15 mouse cellular contexts compared by ENCODE assay signal in genomic region chr4:110155954-110156353, GRCm38 (mm10).
"Had no signal": no experiment of that assay in that cellular context is flagged by ENCODE, and none has a peak within 500 bp of the region (broad histone marks: within the 10 kb centered on the region; RNA-seq: fewer than 3 reads in every experiment).

No protein-coding gene starts in this region.

- H3K9ac ChIP-seq: kidney, embryonic 15.5 days; limb, embryonic 15.5 days; liver, embryonic 12.5 days; lung, embryonic 14.5 days; neural tube, embryonic 12.5 days had no signal

- ATAC-seq: intestine, embryonic 16.5 days; liver, embryonic 12.5 days had no signal

- H3K9me3 ChIP-seq: kidney, embryonic 15.5 days; limb, embryonic 15.5 days; liver, embryonic 12.5 days; neural tube, embryonic 12.5 days had no signal

- H3K27ac ChIP-seq: kidney, embryonic 15.5 days; limb, embryonic 15.5 days; liver, embryonic 12.5 days; neural tube, embryonic 12.5 days had no signal

- H3K4me2 ChIP-seq: kidney, embryonic 15.5 days; limb, embryonic 15.5 days; liver, embryonic 12.5 days; lung, embryonic 14.5 days; neural tube, embryonic 12.5 days had no signal

- H3K4me3 ChIP-seq: kidney, embryonic 15.5 days; limb, embryonic 15.5 days; liver, embryonic 12.5 days; myocyte; neural tube, embryonic 12.5 days had no signal

- H3K27me3 ChIP-seq: kidney, embryonic 15.5 days; limb, embryonic 15.5 days; liver, embryonic 12.5 days; neural tube, embryonic 12.5 days had no signal

- H3K36me3 ChIP-seq: kidney, embryonic 15.5 days; limb, embryonic 15.5 days; liver, embryonic 12.5 days; neural tube, embryonic 12.5 days had no signal

- DNase-seq: kidney, adult 2 months; kidney, postnatal 14 days; left cerebral cortex, postnatal 4 days; lung, embryonic 14.5 days; lung, postnatal 10 days; lung, postnatal 4 days; right cerebral cortex, adult 18-20 months; right cerebral cortex, postnatal 25 days; thymus, postnatal 4 days had no signal

- H3K4me1 ChIP-seq: limb, embryonic 15.5 days; liver, embryonic 12.5 days had no signal
